Mouse (Mus musculus) A20 (cell line): ENCODE measurements around the gene Fam25c.
A peak's percentile ranks its signal among the peaks of the same experiment; 100 is the strongest.
"Not testable (repeated sequence)": the region's sequence is repeated elsewhere in the genome, so short reads cannot be mapped to it uniquely, and the experiment has no call there.

Experiments used
- DNase-seq: peaks from one replicate; pipeline ENCODE4 v3.0.0-alpha.2; 2011; ENCODE audit warnings: low read depth, low spot score

The Fam25c gene

GRCm38 (mm10) chr14:34355301-34355700, at the start of gene Fam25c:
Gene Fam25c (minus strand): TSS chr14:34355433.
- DNase-seq, result no peak

- DNase-seq, result no peak
These were observed 48.2 kb upstream of the Fam25c start for GRCm38 (mm10) chr14:34403424-34403823.

- DNase-seq, result no peak
These were observed 47.6 kb upstream of the Fam25c start for GRCm38 (mm10) chr14:34402871-34403270.

DNA sequence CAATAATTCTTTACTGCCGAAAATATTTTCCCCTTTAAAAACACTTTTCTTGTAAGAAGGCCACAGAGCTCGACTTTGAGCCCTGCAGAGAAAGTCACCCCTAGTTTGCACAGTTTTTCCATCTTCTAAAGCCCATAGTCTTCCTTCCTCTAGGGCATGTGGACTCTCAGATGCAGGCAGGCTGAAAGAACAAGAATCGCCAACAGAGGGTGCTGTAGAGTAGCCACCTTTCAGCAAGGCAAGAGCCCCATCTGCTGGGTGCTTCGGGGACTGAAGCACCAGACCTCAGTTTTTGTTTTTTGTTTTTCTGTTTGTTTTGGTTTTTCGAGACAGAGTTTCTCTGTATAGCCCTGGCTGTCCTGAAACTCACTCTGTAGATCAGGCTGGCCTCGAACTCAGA, 45.9 kb upstream of the Fam25c start:
- peak; percentile 80 for DNase-seq

GRCm38 (mm10) chr14:34400021-34400420, 44.8 kb upstream of the Fam25c start:
- no peak for DNase-seq

DNA sequence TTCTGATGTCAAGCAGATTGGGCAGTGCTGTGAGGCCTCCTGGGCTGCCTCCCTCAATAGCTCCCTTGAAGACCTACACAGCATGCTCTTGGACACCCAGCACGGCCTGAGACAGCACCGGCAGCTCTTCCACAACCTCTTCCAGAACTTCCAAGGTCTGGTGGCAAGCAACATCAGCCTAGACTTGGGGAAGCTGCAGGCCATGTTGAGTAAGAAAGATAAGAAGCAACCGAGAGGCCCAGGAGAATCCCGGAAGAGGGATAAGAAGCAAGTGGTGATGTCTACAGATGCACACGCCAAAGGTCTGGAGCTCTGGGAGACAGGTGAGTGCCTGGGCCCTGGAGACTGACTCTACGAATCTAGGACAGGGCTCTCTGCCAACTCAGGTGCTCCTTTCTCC, 44.1 kb upstream of the Fam25c start:
- DNase-seq, result no peak

DNA sequence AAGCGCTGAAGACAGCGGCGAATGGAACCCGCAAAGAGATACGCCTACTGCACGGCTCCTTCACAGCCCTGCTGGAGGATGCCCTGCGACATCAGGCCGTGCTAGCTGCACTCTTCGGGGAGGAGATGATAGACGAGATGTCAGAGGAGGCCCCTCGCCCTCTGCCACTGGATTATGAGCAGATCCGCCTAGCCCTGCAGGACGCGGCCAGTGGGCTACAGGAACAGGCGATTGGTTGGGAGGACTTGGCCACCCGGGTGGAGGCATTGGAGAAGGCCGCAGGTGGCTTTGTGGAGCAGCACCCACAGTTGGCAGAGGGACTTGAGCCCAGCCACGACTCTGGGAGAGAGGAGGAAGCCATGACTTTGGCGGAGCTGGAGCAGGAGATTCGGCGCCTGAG, 43.7 kb upstream of the Fam25c start:
- no peak for DNase-seq

DNA sequence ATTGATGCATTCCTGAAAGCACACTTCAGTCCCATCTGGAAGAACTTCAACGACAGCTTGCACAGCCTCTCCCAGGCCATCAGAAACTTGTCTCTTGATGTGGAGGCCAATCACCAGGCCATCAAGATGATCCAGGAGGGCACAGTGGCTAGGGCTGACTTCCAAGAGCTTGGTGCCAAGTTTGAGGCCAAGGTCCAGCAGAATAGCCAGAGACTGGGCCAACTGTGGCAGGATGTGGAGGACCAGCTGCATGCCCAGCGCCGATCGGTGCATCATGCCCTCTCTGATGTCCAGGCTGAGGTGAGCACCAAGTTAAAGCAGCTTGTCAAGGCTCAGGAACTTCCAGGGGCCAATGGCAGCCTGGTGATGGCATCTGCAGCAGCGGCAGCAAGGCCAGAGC, 42.6 kb upstream of the Fam25c start:
- no peak for DNase-seq

GRCm38 (mm10) chr14:34393295-34393694, 38.1 kb upstream of the Fam25c start:
- DNase-seq, result no peak

- no peak for DNase-seq
These were observed 27.9 kb upstream of the Fam25c start for GRCm38 (mm10) chr14:34382921-34383704.

DNA sequence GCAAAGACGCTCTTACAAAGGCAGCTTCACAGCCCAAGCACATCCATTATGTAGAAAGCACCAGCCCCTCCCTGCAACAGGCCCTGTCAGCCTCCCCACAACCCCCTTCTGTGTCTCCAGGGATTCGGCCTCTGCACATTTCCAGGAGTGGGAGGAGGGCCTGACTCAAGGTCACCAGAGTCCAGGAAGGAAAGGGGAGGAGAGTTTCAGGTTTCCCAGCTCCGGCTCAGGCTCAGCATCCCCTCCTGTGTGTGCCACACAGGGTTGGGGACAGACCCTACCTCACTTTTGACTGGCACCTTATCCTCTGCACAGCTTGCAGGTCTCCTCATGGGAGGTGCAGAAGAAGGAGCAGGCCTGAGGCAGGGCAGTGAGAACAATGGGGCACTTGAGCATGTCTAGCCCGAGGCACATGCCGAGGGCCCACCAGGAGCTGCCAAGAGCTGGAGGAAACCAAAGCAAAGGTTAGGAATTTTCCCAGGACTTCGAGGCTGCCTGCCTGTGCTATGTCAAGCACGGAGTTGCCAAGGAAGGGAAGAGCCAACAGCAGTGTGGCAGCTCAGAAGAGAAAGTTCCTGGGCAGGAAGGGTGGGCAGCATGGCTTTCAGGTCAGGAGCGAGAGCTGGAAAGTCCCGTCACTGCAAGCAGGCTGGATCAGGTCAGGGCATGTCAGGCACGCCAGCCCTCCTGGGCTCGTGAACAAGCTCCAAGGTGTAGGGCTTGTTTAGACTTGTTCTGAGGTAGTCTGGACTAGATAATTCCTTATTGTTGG, 23.5 kb upstream of the Fam25c start:
- no peak for DNase-seq

DNA sequence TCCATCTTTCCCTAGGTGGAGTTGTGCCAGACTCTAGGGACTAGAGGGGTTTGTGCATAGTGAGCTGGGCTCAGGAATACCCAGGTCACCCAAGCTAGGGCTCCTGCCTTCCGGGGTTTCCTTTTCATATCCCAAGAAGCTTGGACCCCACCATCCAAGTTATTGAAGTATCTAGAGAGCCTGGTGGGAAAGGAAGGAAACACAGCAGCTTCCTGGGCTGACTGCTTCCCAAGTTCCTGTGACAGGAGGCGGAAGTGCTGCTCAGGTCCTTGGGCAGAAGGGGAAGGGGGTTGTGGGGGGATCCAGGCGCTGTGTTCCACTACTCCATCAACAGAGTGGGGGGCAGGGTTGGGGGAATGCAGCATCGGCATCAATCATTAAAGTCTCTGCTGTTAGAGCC, 21.9 kb upstream of the Fam25c start:
- no peak for DNase-seq

DNA sequence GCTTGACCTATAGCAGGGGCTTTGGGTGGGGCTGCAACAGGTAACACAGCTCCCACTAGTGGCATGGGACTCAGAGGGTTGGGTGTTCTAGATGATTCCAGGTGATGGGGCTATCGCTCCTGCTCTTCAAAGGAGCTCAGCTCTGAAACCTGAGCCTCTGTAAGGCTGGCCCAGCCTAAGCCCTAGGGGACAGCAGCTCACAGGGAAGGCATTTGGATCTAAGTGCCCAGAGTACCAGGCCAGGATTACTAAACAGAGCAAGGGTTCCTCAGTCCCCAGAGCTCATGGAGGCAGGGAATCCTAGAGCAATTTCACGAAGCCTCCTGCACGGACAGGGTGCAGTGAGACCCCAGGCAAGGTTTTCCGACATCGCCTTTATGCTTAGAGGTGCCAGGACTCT, 20.7 kb upstream of the Fam25c start:
- DNase-seq, result no peak

- DNase-seq, result no peak
These were observed 20.2 kb upstream of the Fam25c start, which contains the start of gene Mmrn2 for GRCm38 (mm10) chr14:34375415-34375904. Gene Mmrn2 (plus strand): TSS chr14:34375465.

DNA sequence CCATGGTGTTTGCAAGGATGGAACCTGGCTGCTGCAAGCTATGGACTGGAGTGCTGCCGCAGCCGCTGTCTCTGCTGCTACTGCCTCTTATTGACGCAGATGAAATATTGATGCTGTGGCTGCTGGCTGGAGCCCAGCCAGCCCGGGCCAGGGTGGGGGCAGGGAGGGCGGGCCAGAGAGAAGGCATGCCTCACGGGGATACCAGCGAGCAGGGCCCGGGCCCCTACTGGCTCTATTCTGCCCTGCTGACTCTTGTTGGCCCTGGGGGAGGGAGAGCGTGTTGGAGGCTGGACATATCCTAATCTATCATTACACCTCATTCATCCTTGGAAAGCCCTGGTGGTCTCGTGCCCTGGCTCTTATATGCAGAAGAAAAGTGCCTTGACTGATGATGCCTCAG, 19.3 kb upstream of the Fam25c start, which contains the start of gene Sncg:
Gene Sncg, minus strand, starts transcription at position 213 of the 400 bp plus-strand sequence.
- no peak for DNase-seq

DNA sequence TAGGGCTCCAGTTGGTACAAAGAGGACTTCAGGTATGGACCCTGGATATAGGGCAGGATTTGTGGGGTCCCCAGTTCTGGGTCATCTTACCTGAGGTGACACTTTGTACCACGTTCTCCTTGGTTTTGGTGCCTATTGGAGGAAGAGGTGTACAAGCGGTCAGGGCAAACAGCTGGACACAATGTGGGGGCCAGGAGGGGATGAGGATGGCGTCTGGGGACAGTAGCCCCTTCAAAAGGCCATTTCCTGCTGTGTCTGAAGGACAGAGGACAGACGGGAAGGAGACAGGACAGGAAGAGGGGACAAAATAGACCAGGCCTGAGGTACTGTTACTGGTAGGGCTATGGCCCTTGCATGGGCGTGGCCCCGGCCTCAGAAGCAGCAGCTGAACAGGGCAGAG, 18.3 kb upstream of the Fam25c start:
- DNase-seq, result no peak

DNA sequence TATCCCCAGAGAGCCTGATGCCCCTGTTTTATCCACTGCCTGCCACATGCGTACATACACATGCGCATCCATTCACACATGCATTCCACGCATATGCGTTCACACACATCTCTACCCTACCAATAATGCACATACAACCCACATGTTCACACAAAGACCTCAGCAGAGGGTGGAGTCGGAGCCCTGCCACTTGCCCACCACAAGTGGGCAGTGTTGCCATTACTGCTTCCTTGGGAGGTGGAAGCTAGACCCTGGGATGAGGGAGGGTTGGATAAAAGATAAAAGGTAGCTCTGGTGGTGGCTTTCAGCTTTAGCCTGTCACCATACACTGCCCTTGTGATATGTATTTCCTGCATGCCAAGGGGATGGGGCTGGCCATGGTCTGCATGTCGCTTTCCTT, 17.4 kb upstream of the Fam25c start:
- DNase-seq, result peak; percentile 31

DNA sequence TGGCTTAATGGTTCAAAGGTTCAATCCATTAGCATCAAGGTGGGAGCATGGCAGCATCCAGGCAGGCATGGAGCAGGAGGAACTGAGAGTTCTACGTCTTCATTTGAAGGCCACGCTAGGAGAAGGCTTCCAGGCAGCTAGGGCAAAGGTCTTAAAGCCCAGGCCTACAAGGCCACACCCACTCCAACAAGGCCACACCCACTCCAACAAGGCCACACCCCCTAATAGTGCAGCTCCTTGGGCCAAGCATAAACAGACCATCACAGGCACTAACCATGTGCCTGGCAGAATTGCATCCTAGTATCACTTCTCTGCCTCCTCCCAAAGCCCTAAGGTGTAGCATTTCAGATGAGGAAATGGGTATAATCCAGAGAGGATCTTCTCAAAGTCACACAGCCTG, 16.5 kb upstream of the Fam25c start:
- peak; percentile 24 for DNase-seq

DNA sequence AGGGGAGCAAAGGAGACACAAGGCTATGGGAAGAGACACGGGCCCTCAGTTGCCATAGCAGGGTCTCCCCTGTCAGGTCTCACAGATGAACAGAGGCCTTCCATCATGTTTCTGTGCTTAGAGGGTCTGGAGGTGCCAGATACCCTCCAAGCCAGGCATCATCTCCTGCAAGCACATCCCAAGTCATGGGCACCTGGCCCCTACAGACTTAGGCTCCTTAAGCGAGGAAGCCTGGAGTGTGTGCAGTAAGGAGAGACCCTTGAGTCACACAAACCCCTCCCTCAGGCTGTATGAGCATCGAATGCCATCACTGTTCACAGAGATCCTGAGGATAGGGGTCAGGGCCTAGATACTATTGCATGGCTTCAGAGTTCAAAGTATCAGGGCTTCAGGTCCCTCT, 15.7 kb upstream of the Fam25c start:
- DNase-seq, result no peak

- peak; percentile 15 for DNase-seq
These were observed 15.0 kb upstream of the Fam25c start for GRCm38 (mm10) chr14:34370203-34370602.

- no peak for DNase-seq
These were observed 9.9 kb upstream of the Fam25c start for GRCm38 (mm10) chr14:34365147-34365507.

GRCm38 (mm10) chr14:34364254-34365146, 9.3 kb upstream of the Fam25c start:
- DNase-seq, result not testable (repeated sequence)
